Comparison of ENCODE assay signal across 9 mouse cellular contexts in genomic region chr9:56497181-56497864, GRCm38 (mm10).
DNase-seq lines count a peak whose midpoint lies in the region; ATAC-seq and TF ChIP-seq lines count a peak whose summit lies in the region.
"Had no signal": no experiment of that assay in that cellular context is flagged by ENCODE, and none has a peak within 500 bp of the region (broad histone marks: within the 10 kb centered on the region; RNA-seq: fewer than 3 reads in every experiment).

No protein-coding gene starts in this region.

- no peak overlapping the region for H3K4me3 ChIP-seq in C2C12 (ENCODE audit: insufficient read depth, poor library complexity, severe bottlenecking)
- H3K4me3 ChIP-seq in heart, adult 2 months: no peak overlapping the region
- H3K4me3 ChIP-seq in intestine, embryonic 15.5 days (replicated peaks): no peak overlapping the region
- H3K4me3 ChIP-seq: limb, embryonic 13.5 days had no signal

- TF ChIP-seq EP300 in heart, adult 2 months (IDR thresholded peaks at IDR 0.05; ENCODE audit: insufficient read depth, low read depth, low read length): no peak

- no peaks in the 10 kb centered on the region for H3K79me2 ChIP-seq in C2C12 (ENCODE audit: control insufficient read depth, insufficient read depth)
- no peaks in the 10 kb centered on the region for H3K79me2 ChIP-seq in heart, adult 2 months (replicated peaks; ENCODE audit: control insufficient read depth, insufficient read depth, low read length)

- H3K27me3 ChIP-seq in C2C12 (ENCODE audit: control insufficient read depth, insufficient read depth, insufficient read length): no peaks in the 10 kb centered on the region
- no peaks in the 10 kb centered on the region for H3K27me3 ChIP-seq in heart, adult 2 months (ENCODE audit: control insufficient read depth, insufficient read depth, low read length)
- no peaks in the 10 kb centered on the region for H3K27me3 ChIP-seq in intestine, embryonic 15.5 days (replicated peaks)
- H3K27me3 ChIP-seq: limb, embryonic 13.5 days had no signal

- H3K9me3 ChIP-seq in intestine, embryonic 15.5 days: no peaks in the 10 kb centered on the region
- H3K9me3 ChIP-seq: limb, embryonic 13.5 days had no signal

- intact Hi-C loops in heart, adult 2 months (cut with DNase I): no loop called here

- no peak for ATAC-seq in intestine, embryonic 15.5 days

- peak overlapping the region; percentile 64 for H3K27ac ChIP-seq in heart, adult 2 months
- no peak overlapping the region for H3K27ac ChIP-seq in intestine, embryonic 15.5 days

- WGBS in heart, adult 2 months: 37% methylated on average over 5 of the region's 5 CpGs
- WGBS in intestine, embryonic 15.5 days: 68% methylated on average over 5 of the region's 5 CpGs

- TF ChIP-seq POLR2A in heart, adult 2 months (IDR thresholded peaks at IDR 0.05; ENCODE audit: insufficient read depth, low read depth, low read length): no peak

- no peak overlapping the region for H3ac ChIP-seq in C2C12 (ENCODE audit: control insufficient read depth, insufficient read length, low read depth)

- H3K4me1 ChIP-seq in heart, adult 2 months (ENCODE audit: control insufficient read depth, insufficient read depth, low read length): peaks cover 31% of the 10 kb centered on the region
- peaks cover 37% of the 10 kb centered on the region for H3K4me1 ChIP-seq in intestine, embryonic 15.5 days (replicated peaks)

- H3K79me3 ChIP-seq in C2C12 (ENCODE audit: low read depth): no peaks in the 10 kb centered on the region

- H3K36me3 ChIP-seq in C2C12 (ENCODE audit: control insufficient read depth, insufficient read depth): peaks cover 9% of the 10 kb centered on the region
- peaks cover 21% of the 10 kb centered on the region for H3K36me3 ChIP-seq in heart, adult 2 months (ENCODE audit: control insufficient read depth, insufficient read depth, low read length)
- H3K36me3 ChIP-seq in intestine, embryonic 15.5 days: 0 out of 2 replicates have a peak, but pooled peaks cover 2% of the 10 kb centered on the region

- no peak overlapping the region for H3K4me2 ChIP-seq in intestine, embryonic 15.5 days (replicated peaks)
- H3K4me2 ChIP-seq: limb, embryonic 13.5 days had no signal

- peak; percentile 42 for DNase-seq in cerebellum, adult 9-11 months
- no peak for DNase-seq in cerebellum, postnatal 36 days
- peak; percentile 59 to 71 for DNase-seq in heart, adult 2 months
- DNase-seq in kidney, postnatal 25 days: peak; percentile 87 to 90
- DNase-seq in right cerebral cortex, adult 18-20 months: no peak
- DNase-seq in frontal cortex, postnatal 25 days (ENCODE audit: low spot score in 2 of 2): no peak

- no peak for TF ChIP-seq CTCF in C2C12 (IDR thresholded peaks at IDR 0.05; ENCODE audit: control insufficient read depth, insufficient read depth, insufficient read length)
- TF ChIP-seq CTCF in heart, adult 2 months (IDR thresholded peaks at IDR 0.05): no peak

- no peak overlapping the region for H3K9ac ChIP-seq in heart, adult 2 months (ENCODE audit: low read depth, low read length)
- no peak overlapping the region for H3K9ac ChIP-seq in intestine, embryonic 15.5 days
- H3K9ac ChIP-seq: limb, embryonic 13.5 days had no signal

TF ChIP-seq in C2C12, 6 proteins besides CTCF, POLR2A, EP300 and RAD21:
- TF ChIP-seq FOSL1 (IDR thresholded peaks at IDR 0.05; ENCODE audit: insufficient read depth, low read length, poor library complexity, severe bottlenecking): peak; percentile 27
- TF ChIP-seq MAX (IDR thresholded peaks at IDR 0.05): no peak

Comparison
In these comparisons a context has a peak if more than half of its experiments do, and no peak if none do; other contexts are left out.
1. DNase-seq: peak in cerebellum, adult 9-11 months (single experiment), heart, adult 2 months (2 of 2) and kidney, postnatal 25 days (2 of 2); none in cerebellum, postnatal 36 days (0 of 2), right cerebral cortex, adult 18-20 months (single experiment) and frontal cortex, postnatal 25 days (0 of 2).